Mouse (Mus musculus): ENCODE results near the gene Insl6.

DNA sequence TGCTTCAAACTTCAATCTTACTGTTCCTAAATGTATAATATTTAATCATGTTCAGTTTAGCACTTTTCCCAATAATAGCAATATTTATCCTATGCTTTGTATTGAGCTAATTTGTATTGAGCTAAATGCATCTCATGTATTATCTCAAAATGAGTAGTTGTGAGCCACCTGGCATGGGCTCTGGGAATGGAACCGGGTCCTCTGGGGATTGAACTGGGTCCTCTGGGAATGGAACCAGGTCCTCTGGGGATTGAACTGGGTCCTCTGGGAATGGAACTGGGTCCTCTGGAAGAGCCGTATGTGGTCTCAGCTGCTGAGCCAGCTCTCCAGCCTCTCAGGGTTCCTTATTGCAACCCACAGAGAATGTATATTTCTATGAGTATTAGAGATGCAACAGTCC is 23.0 kb downstream of the Insl6 start:
- TF ChIP-seq CTCF (IDR thresholded peaks at IDR 0.05; ENCODE audit: low read depth) (no peak), EP300 (optimal IDR thresholded peaks at IDR 0.05) (no peak)

All from stomach, postnatal 0 days (tissue).